Mouse (Mus musculus): ENCODE measurements around the gene Asic2.

Gene Asic2

DNA sequence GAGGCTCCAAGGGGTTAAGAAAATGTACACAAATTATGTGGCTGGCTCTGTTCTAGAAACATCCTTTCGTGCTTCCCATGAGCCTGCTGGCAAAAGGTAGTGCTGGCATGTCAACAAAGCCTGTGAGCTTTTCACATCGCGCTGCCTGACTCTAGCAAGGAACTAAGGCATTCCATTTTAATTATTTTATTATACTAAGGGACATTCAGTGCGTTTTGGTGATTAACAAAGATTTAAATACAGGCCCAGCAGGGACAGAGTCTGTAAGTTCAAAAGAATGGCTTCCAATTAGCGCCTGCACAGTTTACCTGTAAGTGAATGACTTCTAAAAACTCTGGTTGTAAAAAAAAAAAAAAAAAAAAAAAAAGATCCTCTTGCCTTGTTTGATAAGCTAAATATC is 375.5 kb downstream of the Asic2 start:
- TF ChIP-seq POU5F1 (IDR thresholded peaks at IDR 0.05; ENCODE audit: borderline replicate concordance, low read length): no peak
- no peak for TF ChIP-seq CTCF (conservative IDR thresholded peaks at IDR 0.05; ENCODE audit: low read length)
- no peak for TF ChIP-seq NANOG (IDR thresholded peaks at IDR 0.05; ENCODE audit: borderline replicate concordance, low read length)
- H3K36me3 ChIP-seq (ENCODE audit: insufficient read depth, low read length): no peaks in the 10 kb centered on the region
- H3K4me1 ChIP-seq (replicated peaks; ENCODE audit: low read depth, low read length): peaks cover 34% of the 10 kb centered on the region
- no peak overlapping the region for H3K4me3 ChIP-seq (replicated peaks; ENCODE audit: low read length)
- no peaks in the 10 kb centered on the region for H3K9me3 ChIP-seq (ENCODE audit: low read length)
- peaks cover 22% of the 10 kb centered on the region for H3K27me3 ChIP-seq (ENCODE audit: insufficient read depth, low read length)

GRCm38 (mm10) chr11:81590911-81591310 is 377.3 kb downstream of the Asic2 start:
- Histone ChIP-seq H3K36me3 (ENCODE audit: insufficient read depth, low read length) (no peaks in the 10 kb centered on the region), H3K27me3 (ENCODE audit: insufficient read depth, low read length) (peaks cover 18% of the 10 kb centered on the region), H3K9me3 (ENCODE audit: low read length) (no peaks in the 10 kb centered on the region)

GRCm38 (mm10) chr11:81588630-81589029 is 379.6 kb downstream of the Asic2 start:
- no peaks in the 10 kb centered on the region for H3K27me3 ChIP-seq (ENCODE audit: insufficient read depth, low read length)
- H3K9me3 ChIP-seq (ENCODE audit: low read length): no peaks in the 10 kb centered on the region
- H3K36me3 ChIP-seq (ENCODE audit: insufficient read depth, low read length): no peaks in the 10 kb centered on the region
- H3K4me3 ChIP-seq (replicated peaks; ENCODE audit: low read length): no peak overlapping the region
- H3K4me1 ChIP-seq (replicated peaks; ENCODE audit: low read depth, low read length): peaks cover 38% of the 10 kb centered on the region
- TF ChIP-seq CTCF (conservative IDR thresholded peaks at IDR 0.05; ENCODE audit: low read length) (peak; percentile 80), POU5F1 (IDR thresholded peaks at IDR 0.05; ENCODE audit: borderline replicate concordance, low read length) (no peak)

More at GRCm38 (mm10) chr11:81590911-81591310, 377.3 kb downstream of the Asic2 start:
- TF ChIP-seq NANOG (IDR thresholded peaks at IDR 0.05; ENCODE audit: borderline replicate concordance, low read length) (no peak), POU5F1 (IDR thresholded peaks at IDR 0.05; ENCODE audit: borderline replicate concordance, low read length) (no peak), CTCF (conservative IDR thresholded peaks at IDR 0.05; ENCODE audit: low read length) (peak; percentile 45)
- H3K4me1 ChIP-seq (replicated peaks; ENCODE audit: low read depth, low read length): peaks cover 38% of the 10 kb centered on the region
- H3K4me3 ChIP-seq (replicated peaks; ENCODE audit: low read length): no peak overlapping the region

GRCm38 (mm10) chr11:81587942-81588341 is 380.3 kb downstream of the Asic2 start:
- Histone ChIP-seq H3K4me3 (replicated peaks; ENCODE audit: low read length) (no peak overlapping the region), H3K4me1 (replicated peaks; ENCODE audit: low read depth, low read length) (peaks cover 38% of the 10 kb centered on the region), H3K36me3 (ENCODE audit: insufficient read depth, low read length) (no peaks in the 10 kb centered on the region), H3K9me3 (ENCODE audit: low read length) (no peaks in the 10 kb centered on the region), H3K27me3 (ENCODE audit: insufficient read depth, low read length) (no peaks in the 10 kb centered on the region)
- TF ChIP-seq CTCF (conservative IDR thresholded peaks at IDR 0.05; ENCODE audit: low read length): 0 out of 2 replicates have a peak, but pooled peaks have one; percentile 7
- no peak for TF ChIP-seq NANOG (IDR thresholded peaks at IDR 0.05; ENCODE audit: borderline replicate concordance, low read length)

GRCm38 (mm10) chr11:81587114-81587513 is 381.1 kb downstream of the Asic2 start:
- H3K4me3 ChIP-seq (replicated peaks; ENCODE audit: low read length): no peak overlapping the region
- H3K27me3 ChIP-seq (ENCODE audit: insufficient read depth, low read length): no peaks in the 10 kb centered on the region
- TF ChIP-seq CTCF (conservative IDR thresholded peaks at IDR 0.05; ENCODE audit: low read length) (no peak), NANOG (IDR thresholded peaks at IDR 0.05; ENCODE audit: borderline replicate concordance, low read length) (no peak), POU5F1 (IDR thresholded peaks at IDR 0.05; ENCODE audit: borderline replicate concordance, low read length) (no peak)
- no peaks in the 10 kb centered on the region for H3K36me3 ChIP-seq (ENCODE audit: insufficient read depth, low read length)
- H3K4me1 ChIP-seq (replicated peaks; ENCODE audit: low read depth, low read length): peaks cover 33% of the 10 kb centered on the region
- H3K9me3 ChIP-seq (ENCODE audit: low read length): no peaks in the 10 kb centered on the region

DNA sequence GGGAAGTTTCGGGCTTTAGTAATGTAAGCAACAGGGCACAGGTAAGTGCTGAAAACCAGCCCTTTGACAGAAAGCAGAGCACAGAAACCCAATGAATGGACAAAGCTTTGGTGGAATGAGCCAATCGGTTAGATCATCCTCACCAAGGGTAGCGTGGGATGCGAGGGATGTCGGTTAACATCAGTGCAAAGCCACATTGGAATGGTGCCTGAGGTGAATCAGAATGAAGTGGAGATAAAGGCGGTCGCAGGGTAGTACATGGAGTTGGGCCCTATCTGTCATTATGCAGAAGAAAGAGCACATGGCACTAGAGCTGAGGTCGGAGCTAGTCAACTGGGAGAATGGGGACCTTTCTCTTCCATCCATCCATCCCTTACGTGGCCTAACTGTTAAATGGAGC is 383.8 kb downstream of the Asic2 start:
- TF ChIP-seq NANOG (IDR thresholded peaks at IDR 0.05; ENCODE audit: borderline replicate concordance, low read length) (no peak), CTCF (conservative IDR thresholded peaks at IDR 0.05; ENCODE audit: low read length) (no peak), POU5F1 (IDR thresholded peaks at IDR 0.05; ENCODE audit: borderline replicate concordance, low read length) (no peak)
- H3K9me3 ChIP-seq (ENCODE audit: low read length): no peaks in the 10 kb centered on the region
- no peak overlapping the region for H3K4me3 ChIP-seq (replicated peaks; ENCODE audit: low read length)
- H3K27me3 ChIP-seq (ENCODE audit: insufficient read depth, low read length): 0 out of 2 replicates have a peak, but pooled peaks cover 3% of the 10 kb centered on the region
- no peaks in the 10 kb centered on the region for H3K36me3 ChIP-seq (ENCODE audit: insufficient read depth, low read length)
- H3K4me1 ChIP-seq (replicated peaks; ENCODE audit: low read depth, low read length): peaks cover 26% of the 10 kb centered on the region

DNA sequence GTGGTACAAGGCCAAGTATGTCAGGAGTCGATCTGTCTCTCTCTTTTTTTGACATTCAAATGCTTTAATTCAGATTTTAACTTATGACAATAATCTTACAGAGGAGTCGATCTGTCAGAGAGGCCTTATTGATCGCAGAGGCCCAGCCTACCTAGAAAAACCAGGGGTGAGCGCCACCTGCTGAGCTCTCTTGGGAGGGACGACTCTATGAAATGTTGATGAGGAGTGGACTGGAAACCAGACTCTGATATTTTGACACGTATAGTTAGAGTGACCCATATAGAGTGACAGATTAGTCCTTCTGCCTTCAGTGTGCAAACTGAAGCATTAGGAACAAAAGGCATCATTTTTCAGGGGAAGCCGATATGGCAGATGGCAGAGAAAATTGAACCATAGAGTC is 385.1 kb downstream of the Asic2 start:
- Histone ChIP-seq H3K27me3 (ENCODE audit: insufficient read depth, low read length) (peaks cover 12% of the 10 kb centered on the region), H3K4me3 (replicated peaks; ENCODE audit: low read length) (no peak overlapping the region), H3K9me3 (ENCODE audit: low read length) (no peaks in the 10 kb centered on the region), H3K36me3 (ENCODE audit: insufficient read depth, low read length) (no peaks in the 10 kb centered on the region), H3K4me1 (replicated peaks; ENCODE audit: low read depth, low read length) (peaks cover 19% of the 10 kb centered on the region)
- peak; percentile 21; the same call in 1 of the 2 replicates for TF ChIP-seq CTCF (conservative IDR thresholded peaks at IDR 0.05; ENCODE audit: low read length)
- TF ChIP-seq NANOG (IDR thresholded peaks at IDR 0.05; ENCODE audit: borderline replicate concordance, low read length): no peak
- TF ChIP-seq POU5F1 (IDR thresholded peaks at IDR 0.05; ENCODE audit: borderline replicate concordance, low read length): no peak

DNA sequence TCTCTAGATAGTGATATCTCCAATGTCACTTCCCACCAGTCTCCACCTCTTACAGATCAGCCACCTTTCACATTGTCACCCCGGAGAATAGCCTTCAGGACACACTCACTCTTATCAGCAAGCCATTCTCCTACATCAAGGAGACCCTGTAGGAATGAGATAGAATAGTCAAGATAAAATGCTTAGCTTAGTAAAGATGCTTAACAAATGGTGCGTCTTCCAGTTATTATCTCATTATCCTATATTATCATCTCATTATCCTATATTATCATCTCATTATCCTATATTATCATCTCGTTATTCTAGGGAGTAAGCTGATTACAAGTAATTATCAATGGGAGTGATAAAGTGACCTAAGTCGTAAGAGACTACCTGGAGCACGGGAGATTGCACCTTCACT is 386.1 kb downstream of the Asic2 start:
- Histone ChIP-seq H3K4me3 (replicated peaks; ENCODE audit: low read length) (no peak overlapping the region), H3K9me3 (ENCODE audit: low read length) (no peaks in the 10 kb centered on the region), H3K36me3 (ENCODE audit: insufficient read depth, low read length) (no peaks in the 10 kb centered on the region), H3K27me3 (ENCODE audit: insufficient read depth, low read length) (peaks cover 12% of the 10 kb centered on the region), H3K4me1 (replicated peaks; ENCODE audit: low read depth, low read length) (peaks cover 14% of the 10 kb centered on the region)
- TF ChIP-seq CTCF (conservative IDR thresholded peaks at IDR 0.05; ENCODE audit: low read length) (no peak), NANOG (IDR thresholded peaks at IDR 0.05; ENCODE audit: borderline replicate concordance, low read length) (no peak), POU5F1 (IDR thresholded peaks at IDR 0.05; ENCODE audit: borderline replicate concordance, low read length) (no peak)

DNA sequence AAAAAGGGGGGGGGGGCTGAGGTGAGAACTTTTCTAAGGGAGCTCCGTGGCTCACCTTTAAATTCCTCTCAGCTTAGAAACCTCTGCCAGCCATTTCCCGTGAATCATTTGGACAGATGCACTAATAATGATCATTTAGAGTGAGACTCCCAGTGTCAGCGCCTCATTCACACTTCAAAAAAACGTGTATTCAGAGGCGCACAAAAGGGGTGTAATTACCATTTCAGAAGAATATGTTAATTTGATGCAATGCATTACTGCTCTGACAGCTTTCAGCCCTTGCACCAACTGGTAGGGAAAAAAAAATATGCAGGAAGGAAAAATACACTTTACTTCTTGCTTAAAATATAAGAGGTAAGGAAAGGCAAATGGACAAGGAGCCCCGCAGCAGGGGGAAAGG is 388.5 kb downstream of the Asic2 start:
- TF ChIP-seq CTCF (conservative IDR thresholded peaks at IDR 0.05; ENCODE audit: low read length): no peak
- no peak for TF ChIP-seq NANOG (IDR thresholded peaks at IDR 0.05; ENCODE audit: borderline replicate concordance, low read length)
- no peak for TF ChIP-seq POU5F1 (IDR thresholded peaks at IDR 0.05; ENCODE audit: borderline replicate concordance, low read length)
- Histone ChIP-seq H3K4me1 (replicated peaks; ENCODE audit: low read depth, low read length) (peaks cover 12% of the 10 kb centered on the region), H3K4me3 (replicated peaks; ENCODE audit: low read length) (no peak overlapping the region), H3K9me3 (ENCODE audit: low read length) (no peaks in the 10 kb centered on the region), H3K27me3 (ENCODE audit: insufficient read depth, low read length) (peaks cover 17% of the 10 kb centered on the region), H3K36me3 (ENCODE audit: insufficient read depth, low read length) (no peaks in the 10 kb centered on the region)

Data from E14TG2a.4 (cell line).